Mouse (Mus musculus) lung, embryonic 16.5 days (tissue): ENCODE data around the gene Bmpr1a. TPM values are rescaled to one million over a fixed set of nuclear protein-coding genes. Genes with fewer than 3 reads are reported as not detected.

Source experiments
- ATAC-seq: fragments of 200-750 bp; cut with Nextera tagmentation; 2 replicates; pipeline ENCODE4 v1.8.0; 2017; ENCODE audit warnings: low read depth, mild to moderate bottlenecking, moderate library complexity
- H3K27ac ChIP-seq: fragments of 300-500 bp; sonication (generic); 2 replicates; pipeline ENCODE4 v1.5.1; 2014; ENCODE audit warnings: mild to moderate bottlenecking, control low read depth, low read length
- H3K27me3 ChIP-seq: fragments of 300-500 bp; sonication (generic); 2 replicates; pipeline ENCODE4 v1.6.1; 2014; ENCODE audit warnings: low read depth, low read length, mixed read lengths; ENCODE audit not compliant: control insufficient read depth, insufficient read depth
- H3K36me3 ChIP-seq: fragments of 300-500 bp; sonication (generic); 2 replicates; pipeline ENCODE4 v1.6.1; 2014; ENCODE audit warnings: low read length; ENCODE audit not compliant: control insufficient read depth, insufficient read depth
- H3K4me1 ChIP-seq: fragments of 300-500 bp; sonication (generic); replicated peaks from 2 replicates; pipeline ENCODE4 v1.6.1; 2014; ENCODE audit warnings: low read length, mixed read lengths; ENCODE audit not compliant: control insufficient read depth, insufficient read depth
- H3K4me2 ChIP-seq: fragments of 300-500 bp; sonication (generic); 2 replicates; pipeline ENCODE4 v1.6.1; 2014; ENCODE audit warnings: low read depth, low read length, control low read depth
- H3K4me3 ChIP-seq: fragments of 300-500 bp; sonication (generic); 2 replicates; pipeline ENCODE4 v1.5.1; 2014; ENCODE audit warnings: mild to moderate bottlenecking, low read length, control low read depth
- H3K9ac ChIP-seq: fragments of 300-500 bp; sonication (generic); 2 replicates; pipeline ENCODE4 v1.6.1; 2014; ENCODE audit warnings: low read length, control low read depth
- H3K9me3 ChIP-seq: fragments of 300-500 bp; sonication (generic); 2 replicates; pipeline ENCODE4 v1.6.1; 2016; ENCODE audit warnings: low read length; ENCODE audit not compliant: control insufficient read depth
- WGBS: fragments of 180-500 bp; shearing (Covaris S2); extraction: QIAGEN DNeasy Blood & Tissue Kit; methylation state at CpG from one replicate; pipeline ENCODE4 v1.1.7; 2014; 5-methylcytosine and 5-hydroxymethylcytosine counted together
- polyA plus RNA-seq: library from polyadenylated mRNA; unstranded; fragments of >200 nt; fragmentation: Nextera tagmentation; extraction: Ambion mirVana; gene quantifications from 2 replicates; pipeline ENCODE4 v1.2.1, GENCODE M21; 2015

Bmpr1a gene
- polyA plus RNA-seq, 1 experiment from 2014 or later, result 25.8 TPM

GRCm38 (mm10) chr14:34535883-34536282 lies 32.7 kb upstream of the Bmpr1a start:
- Histone ChIP-seq H3K27me3 (no peaks in the 10 kb centered on the region; the same call in 1 of the 2 replicates), H3K4me2 (no peak overlapping the region), H3K9ac (no peak overlapping the region), H3K4me3 (no peak overlapping the region), H3K9me3 (no peaks in the 10 kb centered on the region; the same call in 1 of the 2 replicates), H3K27ac (no peak overlapping the region), H3K36me3 (no peaks in the 10 kb centered on the region), H3K4me1 (peaks cover 5% of the 10 kb centered on the region; the same call in 1 of the 2 replicates)
- ATAC-seq, result no peak
- WGBS, result 42% methylated on average over 4 of the region's 4 CpGs

GRCm38 (mm10) chr14:34533537-34533936 lies 30.4 kb upstream of the Bmpr1a start:
- Histone ChIP-seq H3K9me3 (peaks cover 5% of the 10 kb centered on the region; the same call in 1 of the 2 replicates), H3K27me3 (no peaks in the 10 kb centered on the region; the same call in 1 of the 2 replicates), H3K9ac (no peak overlapping the region), H3K4me2 (no peak overlapping the region), H3K36me3 (no peaks in the 10 kb centered on the region), H3K4me3 (no peak overlapping the region), H3K4me1 (peaks cover 3% of the 10 kb centered on the region; the same call in 1 of the 2 replicates), H3K27ac (no peak overlapping the region)
- 69% methylated on average over 5 of the region's 5 CpGs for WGBS
- no peak for ATAC-seq

DNA sequence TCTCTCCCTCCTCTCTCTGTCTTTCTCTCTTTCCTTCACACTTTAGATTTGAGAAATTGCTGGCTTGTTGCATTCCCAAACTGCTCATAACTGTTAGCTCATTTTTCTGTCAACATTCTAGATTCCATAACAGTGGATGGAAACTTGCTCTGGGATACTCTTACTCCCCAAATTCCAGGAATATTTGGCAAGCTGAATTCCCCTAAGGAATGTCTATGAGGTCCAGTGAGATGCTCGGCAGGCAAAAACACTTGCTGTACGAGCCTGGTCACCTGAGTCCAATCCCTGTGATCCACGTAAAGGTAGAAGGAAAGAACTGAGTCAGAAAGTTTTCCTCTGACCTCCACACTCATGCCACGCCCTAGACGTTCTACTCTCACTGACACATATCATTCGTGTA lies 29.4 kb upstream of the Bmpr1a start:
- Histone ChIP-seq H3K9ac (no peak overlapping the region), H3K9me3 (peaks cover 5% of the 10 kb centered on the region; the same call in 1 of the 2 replicates), H3K27ac (no peak overlapping the region), H3K36me3 (no peaks in the 10 kb centered on the region), H3K27me3 (peaks cover 3% of the 10 kb centered on the region; the same call in 1 of the 2 replicates), H3K4me1 (peaks cover 3% of the 10 kb centered on the region), H3K4me3 (no peak overlapping the region), H3K4me2 (no peak overlapping the region)
- ATAC-seq, result peak; percentile 34; the same call in 1 of the 2 replicates
- WGBS, result 46% methylated on average over 6 of the region's 6 CpGs

DNA sequence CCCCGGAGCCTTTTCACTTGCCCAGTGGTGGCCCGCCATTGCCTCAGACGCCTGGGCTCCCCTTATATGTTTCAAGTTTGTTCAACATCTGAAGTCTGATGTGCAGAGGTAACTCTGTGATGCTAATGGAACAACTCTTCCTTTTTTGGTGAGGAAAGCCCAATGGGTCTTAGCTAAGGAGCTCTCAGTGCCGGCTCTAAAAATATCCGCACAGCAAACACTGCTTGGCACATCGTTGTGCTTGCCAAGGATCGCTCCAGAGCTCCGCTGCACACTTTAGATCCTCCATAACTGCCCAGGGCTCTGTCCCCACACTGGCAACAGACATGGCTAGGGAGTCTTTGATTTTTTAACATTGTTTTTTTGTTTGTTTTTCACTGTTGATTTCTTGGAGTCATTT lies 25.7 kb upstream of the Bmpr1a start:
- no peak overlapping the region for H3K4me2 ChIP-seq
- WGBS, result 53% methylated on average over 8 of the region's 8 CpGs
- H3K9ac ChIP-seq, result no peak overlapping the region
- H3K4me3 ChIP-seq, result no peak overlapping the region
- peak overlapping the region; percentile 62 for H3K27ac ChIP-seq
- H3K27me3 ChIP-seq, result peaks cover 3% of the 10 kb centered on the region; the same call in 1 of the 2 replicates
- peaks cover 5% of the 10 kb centered on the region; the same call in 1 of the 2 replicates for H3K9me3 ChIP-seq
- no peaks in the 10 kb centered on the region for H3K36me3 ChIP-seq
- H3K4me1 ChIP-seq, result no peaks in the 10 kb centered on the region; the same call in 1 of the 2 replicates
- no peak; the same call in 1 of the 2 replicates for ATAC-seq

DNA sequence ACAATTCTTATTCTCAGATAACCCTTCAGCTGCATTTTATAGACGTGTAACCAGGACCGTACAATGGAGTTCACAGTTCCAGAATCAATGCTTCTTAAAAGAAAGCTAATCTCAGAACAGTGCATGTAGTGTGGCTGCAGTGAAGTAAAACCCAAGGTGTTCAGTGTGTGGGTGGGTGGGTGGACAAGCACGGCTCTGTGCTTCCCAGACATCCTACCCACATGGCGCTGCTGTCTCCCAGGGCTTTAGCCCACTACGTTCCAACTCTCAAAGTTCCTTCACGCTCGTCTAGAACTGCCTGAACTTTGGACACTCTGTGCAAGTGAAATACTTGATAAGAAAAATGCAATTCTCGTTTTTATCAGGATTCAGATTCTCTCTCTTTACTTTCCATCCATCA lies 19.6 kb upstream of the Bmpr1a start, which contains the start of gene 9230112D13Rik:
TSS of gene 9230112D13Rik (minus strand) at position 101 of the 400 bp plus-strand sequence.
- H3K4me2 ChIP-seq, result no peak within 1 kb of the TSS
- WGBS, result 66% methylated on average over 8 of the region's 8 CpGs
- H3K4me1 ChIP-seq, result no peaks in the 10 kb centered on the region
- no peak within 1 kb of the TSS for H3K9ac ChIP-seq
- no peak within 1 kb of the TSS for H3K27ac ChIP-seq
- no peak for ATAC-seq
- no peaks in the 10 kb centered on the region for H3K36me3 ChIP-seq
- H3K9me3 ChIP-seq, result no peaks in the 10 kb centered on the region
- no peak within 1 kb of the TSS for H3K4me3 ChIP-seq
- peaks cover 2% of the 10 kb centered on the region; the same call in 1 of the 2 replicates for H3K27me3 ChIP-seq

DNA sequence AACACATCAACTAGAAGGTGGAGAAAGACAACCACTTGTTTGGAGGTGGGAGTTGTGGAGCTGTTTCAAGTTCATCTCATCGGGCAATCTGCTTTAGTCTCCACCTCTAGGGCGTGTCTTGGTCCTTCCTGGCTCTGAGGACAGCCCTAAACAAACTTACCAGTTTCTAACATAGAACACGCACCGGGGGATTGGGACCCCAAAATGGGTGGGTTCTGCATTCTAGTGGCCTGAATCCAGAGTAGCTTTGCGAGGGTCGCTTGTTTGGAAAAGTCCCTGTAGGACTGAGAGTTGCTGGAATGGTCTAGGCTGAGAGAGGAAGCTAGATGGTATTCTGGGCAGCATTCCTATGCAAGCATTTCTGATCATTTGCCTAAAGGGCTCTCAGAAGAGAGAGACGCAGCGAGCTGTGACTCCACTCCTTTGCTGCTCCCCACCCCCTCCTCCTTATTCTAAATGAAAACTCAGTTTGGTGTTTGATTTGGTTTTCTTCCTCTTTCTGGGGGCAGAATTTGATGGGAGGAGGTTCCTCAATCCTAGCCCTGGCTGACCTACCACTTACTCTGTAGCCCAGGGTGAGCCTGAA lies 14.9 kb upstream of the Bmpr1a start:
- no peaks in the 10 kb centered on the region for H3K4me1 ChIP-seq
- WGBS, result 60% methylated on average over 8 of the region's 8 CpGs
- no peak for ATAC-seq

DNA sequence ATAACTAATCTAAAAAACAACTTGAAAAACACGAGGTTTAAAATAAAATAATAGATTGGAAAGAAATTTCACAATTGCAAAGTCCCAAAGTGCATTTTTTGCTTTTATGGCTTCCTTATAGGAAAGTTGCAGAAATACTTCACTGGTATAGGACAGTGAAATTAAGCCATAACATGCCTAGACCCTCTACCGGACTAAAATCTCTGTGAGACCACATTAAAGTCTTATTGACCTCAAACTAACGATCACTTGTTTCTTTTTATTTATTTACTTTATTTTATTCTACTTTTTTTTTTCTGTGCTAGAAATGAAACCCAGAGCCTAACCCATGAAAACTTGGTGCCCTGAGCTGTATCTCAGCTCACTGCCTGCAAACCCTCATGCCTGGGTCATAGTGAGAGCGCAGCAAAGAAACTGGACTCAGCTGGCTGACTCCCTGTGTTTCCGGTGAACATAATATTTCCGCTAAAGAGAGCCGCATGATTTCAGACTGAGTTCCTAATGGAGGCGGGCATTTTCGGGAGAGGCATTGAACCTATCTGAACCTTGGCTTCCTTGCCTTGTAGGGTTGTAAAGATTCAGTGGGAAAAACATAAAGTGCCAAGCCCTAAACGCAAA lies 13.9 kb upstream of the Bmpr1a start:
- H3K4me1 ChIP-seq, result no peaks in the 10 kb centered on the region
- H3K4me2 ChIP-seq, result no peak overlapping the region
- no peaks in the 10 kb centered on the region for H3K9me3 ChIP-seq
- no peak overlapping the region for H3K9ac ChIP-seq
- no peaks in the 10 kb centered on the region for H3K36me3 ChIP-seq
- WGBS, result 80% methylated on average over 10 of the region's 10 CpGs
- no peak overlapping the region for H3K4me3 ChIP-seq
- H3K27ac ChIP-seq, result no peak overlapping the region
- no peak for ATAC-seq
- H3K27me3 ChIP-seq, result peaks cover 2% of the 10 kb centered on the region; the same call in 1 of the 2 replicates

More for the DNA sequence above, 14.9 kb upstream of the Bmpr1a start:
- Histone ChIP-seq H3K36me3 (no peaks in the 10 kb centered on the region), H3K9me3 (no peaks in the 10 kb centered on the region), H3K4me3 (no peak overlapping the region), H3K27ac (no peak overlapping the region), H3K9ac (no peak overlapping the region), H3K4me2 (no peak overlapping the region), H3K27me3 (peaks cover 2% of the 10 kb centered on the region; the same call in 1 of the 2 replicates)

DNA sequence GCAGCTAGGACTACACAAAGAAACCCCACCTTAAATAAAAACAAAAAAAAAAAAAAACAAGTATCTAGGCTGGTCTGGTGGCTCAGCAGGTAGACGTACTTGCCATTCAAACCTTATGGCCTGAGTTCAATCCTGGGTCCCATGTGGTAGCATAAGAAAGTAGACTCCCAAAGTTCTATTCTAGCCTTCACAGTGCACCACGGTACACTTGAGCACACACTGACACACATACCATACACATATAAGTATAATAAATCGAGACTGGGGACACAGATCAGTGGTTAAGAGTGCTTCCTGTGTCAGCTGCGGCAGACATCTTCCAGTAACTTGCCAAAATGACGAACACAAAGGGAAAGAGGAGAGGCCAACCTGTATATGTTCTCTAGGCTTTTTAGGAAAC lies 12.7 kb upstream of the Bmpr1a start:
- 74% methylated on average over 5 of the region's 5 CpGs for WGBS
- Histone ChIP-seq H3K27ac (no peak overlapping the region), H3K4me2 (no peak overlapping the region), H3K36me3 (no peaks in the 10 kb centered on the region), H3K27me3 (peaks cover 2% of the 10 kb centered on the region; the same call in 1 of the 2 replicates), H3K9ac (no peak overlapping the region), H3K9me3 (no peaks in the 10 kb centered on the region), H3K4me1 (no peaks in the 10 kb centered on the region), H3K4me3 (no peak overlapping the region)
- no peak for ATAC-seq

DNA sequence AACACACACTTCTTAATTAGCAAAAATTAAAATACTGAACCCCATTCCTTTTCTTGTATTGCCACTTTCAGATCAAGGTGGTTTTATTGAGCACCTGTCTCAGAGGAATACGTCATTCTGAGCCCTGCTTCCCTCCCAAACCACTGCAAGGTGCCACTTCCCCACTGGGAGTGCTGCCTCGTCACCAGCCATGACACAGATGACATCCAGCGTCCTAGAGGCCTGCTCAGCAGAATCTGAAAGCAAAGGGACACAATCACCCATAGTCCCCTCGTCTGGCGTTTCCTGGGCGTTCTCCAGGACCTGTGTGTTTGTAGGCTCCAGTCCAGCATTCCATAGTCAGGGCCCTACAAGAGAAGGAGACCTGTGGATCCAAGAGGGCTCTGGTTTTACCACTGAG lies 11.0 kb upstream of the Bmpr1a start:
- Histone ChIP-seq H3K4me2 (no peak overlapping the region), H3K4me3 (no peak overlapping the region), H3K9me3 (no peaks in the 10 kb centered on the region), H3K4me1 (no peaks in the 10 kb centered on the region), H3K36me3 (no peaks in the 10 kb centered on the region), H3K9ac (no peak overlapping the region), H3K27me3 (peaks cover 6% of the 10 kb centered on the region; the same call in 1 of the 2 replicates), H3K27ac (0 out of 2 replicates have a peak overlapping the region, but pooled peaks have one; percentile 24)
- 29% methylated on average over 6 of the region's 6 CpGs for WGBS
- peak; percentile 32; the same call in 1 of the 2 replicates for ATAC-seq
